Mouse (Mus musculus): ENCODE data around the gene Phyhipl.

Gene Phyhipl

GRCm38 (mm10) chr10:70640075-70640737, 15.6 kb downstream of the Phyhipl start:
- in situ Hi-C loops (cut with MboI; ENCODE audit: low pct_unique_long_range_greater_than_20kb in 1 of 2, low sequenced_read_pairs in 2 of 2, unreplicated experiment in 1 of 2) = no loop called here

- in situ Hi-C loops (cut with MboI; ENCODE audit: low pct_unique_long_range_greater_than_20kb in 1 of 2, low sequenced_read_pairs in 2 of 2, unreplicated experiment in 1 of 2) = no loop called here
Observed at GRCm38 (mm10) chr10:70637640-70638328, 18.0 kb downstream of the Phyhipl start.

GRCm38 (mm10) chr10:70635261-70635660, 20.5 kb downstream of the Phyhipl start:
- in situ Hi-C loops (cut with MboI; ENCODE audit: low pct_unique_long_range_greater_than_20kb in 1 of 2, low sequenced_read_pairs in 2 of 2, unreplicated experiment in 1 of 2) = no loop called here

- in situ Hi-C loops (cut with MboI; ENCODE audit: low pct_unique_long_range_greater_than_20kb in 1 of 2, low sequenced_read_pairs in 2 of 2, unreplicated experiment in 1 of 2) = no loop called here
Observed at GRCm38 (mm10) chr10:70631142-70631541, 24.6 kb downstream of the Phyhipl start.

- in situ Hi-C loops (cut with MboI; ENCODE audit: low pct_unique_long_range_greater_than_20kb in 1 of 2, low sequenced_read_pairs in 2 of 2, unreplicated experiment in 1 of 2) = no loop called here
Observed at GRCm38 (mm10) chr10:70623461-70623860, 32.3 kb downstream of the Phyhipl start.

- in situ Hi-C loops (cut with MboI; ENCODE audit: low pct_unique_long_range_greater_than_20kb in 1 of 2, low sequenced_read_pairs in 2 of 2, unreplicated experiment in 1 of 2) = no loop called here
Observed at GRCm38 (mm10) chr10:70616377-70616776, 39.4 kb downstream of the Phyhipl start.

GRCm38 (mm10) chr10:70611633-70612032, 44.1 kb downstream of the Phyhipl start:
- in situ Hi-C loops (cut with MboI; ENCODE audit: low pct_unique_long_range_greater_than_20kb in 1 of 2, low sequenced_read_pairs in 2 of 2, unreplicated experiment in 1 of 2) = no loop called here

- in situ Hi-C loops (cut with MboI; ENCODE audit: low pct_unique_long_range_greater_than_20kb in 1 of 2, low sequenced_read_pairs in 2 of 2, unreplicated experiment in 1 of 2) = loop anchor here (10.0 to 25.0 kb wide), 3 partner anchors 212 to 365 kb away; no protein-coding TSS in a partner anchor
Observed at GRCm38 (mm10) chr10:70599925-70600305, 55.9 kb downstream of the Phyhipl start.

- in situ Hi-C loops (cut with MboI; ENCODE audit: low pct_unique_long_range_greater_than_20kb in 1 of 2, low sequenced_read_pairs in 2 of 2, unreplicated experiment in 1 of 2) = loop anchor here (10.0 to 25.0 kb wide), 3 partner anchors 213 to 365 kb away; no protein-coding TSS in a partner anchor
Observed at GRCm38 (mm10) chr10:70599126-70599924, 56.4 kb downstream of the Phyhipl start.

GRCm38 (mm10) chr10:70598516-70599125, 57.1 kb downstream of the Phyhipl start:
- in situ Hi-C loops (cut with MboI; ENCODE audit: low pct_unique_long_range_greater_than_20kb in 1 of 2, low sequenced_read_pairs in 2 of 2, unreplicated experiment in 1 of 2) = loop anchor here (10.0 to 25.0 kb wide), 3 partner anchors 214 to 366 kb away; no protein-coding TSS in a partner anchor

- in situ Hi-C loops (cut with MboI; ENCODE audit: low pct_unique_long_range_greater_than_20kb in 1 of 2, low sequenced_read_pairs in 2 of 2, unreplicated experiment in 1 of 2) = loop anchor here (10.0 to 25.0 kb wide), 3 partner anchors 214 to 367 kb away; no protein-coding TSS in a partner anchor
Observed at GRCm38 (mm10) chr10:70598081-70598515, 57.7 kb downstream of the Phyhipl start.

GRCm38 (mm10) chr10:70594007-70594406, 61.8 kb downstream of the Phyhipl start:
- in situ Hi-C loops (cut with MboI; ENCODE audit: low pct_unique_long_range_greater_than_20kb in 1 of 2, low sequenced_read_pairs in 2 of 2, unreplicated experiment in 1 of 2) = loop anchor here (10.0 to 25.0 kb wide), 3 partner anchors 218 to 371 kb away; no protein-coding TSS in a partner anchor

GRCm38 (mm10) chr10:70586876-70587405, 68.8 kb downstream of the Phyhipl start:
- in situ Hi-C loops (cut with MboI; ENCODE audit: low pct_unique_long_range_greater_than_20kb in 1 of 2, low sequenced_read_pairs in 2 of 2, unreplicated experiment in 1 of 2) = loop anchor here (25.0 kb wide), 2 partner anchors 225 to 375 kb away; no protein-coding TSS in a partner anchor

- in situ Hi-C loops (cut with MboI; ENCODE audit: low pct_unique_long_range_greater_than_20kb in 1 of 2, low sequenced_read_pairs in 2 of 2, unreplicated experiment in 1 of 2) = loop anchor here (25.0 kb wide), 2 partner anchors 228 to 378 kb away; no protein-coding TSS in a partner anchor
Observed at GRCm38 (mm10) chr10:70584171-70584570, 71.6 kb downstream of the Phyhipl start.

GRCm38 (mm10) chr10:70581556-70582211, 74.1 kb downstream of the Phyhipl start:
- in situ Hi-C loops (cut with MboI; ENCODE audit: low pct_unique_long_range_greater_than_20kb in 1 of 2, low sequenced_read_pairs in 2 of 2, unreplicated experiment in 1 of 2) = loop anchor here (25.0 kb wide), 2 partner anchors 231 to 381 kb away; no protein-coding TSS in a partner anchor

GRCm38 (mm10) chr10:70563636-70564035, 92.1 kb downstream of the Phyhipl start:
- in situ Hi-C loops (cut with MboI; ENCODE audit: low pct_unique_long_range_greater_than_20kb in 1 of 2, low sequenced_read_pairs in 2 of 2, unreplicated experiment in 1 of 2) = no loop called here

- in situ Hi-C loops (cut with MboI; ENCODE audit: low pct_unique_long_range_greater_than_20kb in 1 of 2, low sequenced_read_pairs in 2 of 2, unreplicated experiment in 1 of 2) = no loop called here
Observed at GRCm38 (mm10) chr10:70552531-70552930, 103.2 kb downstream of the Phyhipl start.

All from mouse embryonic stem cell (cell line).